24 mouse cellular contexts compared by ENCODE assay signal in genomic region chr17:66369777-66370176, GRCm38 (mm10).
DNase-seq lines count a peak whose midpoint lies in the region; ATAC-seq and TF ChIP-seq lines count a peak whose summit lies in the region.
"Had no signal": no experiment of that assay in that cellular context is flagged by ENCODE, and none has a peak within 500 bp of the region (broad histone marks: within the 10 kb centered on the region; RNA-seq: fewer than 3 reads in every experiment).

No protein-coding gene starts in this region.

- H3K4me3 ChIP-seq in forebrain, embryonic 10.5 days: no peak overlapping the region
- no peak overlapping the region for H3K4me3 ChIP-seq in forebrain, embryonic 11.5 days (ENCODE audit: low read depth, low read length)
- H3K4me3 ChIP-seq in kidney, postnatal 0 days (replicated peaks; ENCODE audit: low read depth, low read length): no peak overlapping the region
- no peak overlapping the region for H3K4me3 ChIP-seq in lung, embryonic 16.5 days (ENCODE audit: low read length)
- H3K4me3 ChIP-seq: forebrain, embryonic 12.5 days; heart, adult 2 months; heart, embryonic 15.5 days; hindbrain, embryonic 15.5 days; liver, embryonic 13.5 days; myocyte; neural tube, embryonic 13.5 days had no signal

- DNase-seq in forebrain, embryonic 10.5 days (ENCODE audit: extremely low spot score, low spot score): no peak
- no peak for DNase-seq in forebrain, embryonic 11.5 days (ENCODE audit: low spot score)
- no peak for DNase-seq in kidney, postnatal 0 days (ENCODE audit: low spot score)
- DNase-seq in kidney, postnatal 4 days: no peak
- DNase-seq in adrenal gland, postnatal 4 days (ENCODE audit: low spot score in 2 of 2): no peak
- no peak for DNase-seq in T-cell, adult 2 months (ENCODE audit: low spot score)
- DNase-seq: adrenal gland, postnatal 36 days; cerebellum, adult 11 months; cerebellum, postnatal 10 days; gastrocnemius, postnatal 36 days; heart, adult 2 months; heart, postnatal 36 days; kidney, adult 9 months; liver, embryonic 13.5 days; right cerebral cortex, postnatal 4 days; thymus, postnatal 36 days had no signal

- H3K27ac ChIP-seq in forebrain, embryonic 10.5 days: peak overlapping the region; percentile 13; the same call in 1 of the 2 replicates
- no peak overlapping the region for H3K27ac ChIP-seq in forebrain, embryonic 11.5 days (ENCODE audit: low read depth, low read length)
- peak overlapping the region; percentile 51 for H3K27ac ChIP-seq in kidney, postnatal 0 days
- peak overlapping the region; percentile 84 for H3K27ac ChIP-seq in lung, embryonic 16.5 days (ENCODE audit: low read length)
- H3K27ac ChIP-seq: forebrain, embryonic 12.5 days; heart, adult 2 months; heart, embryonic 15.5 days; hindbrain, embryonic 15.5 days; liver, embryonic 13.5 days; macrophage; neural tube, embryonic 13.5 days had no signal

- no peak for TF ChIP-seq CTCF in kidney, postnatal 0 days (IDR thresholded peaks at IDR 0.05; ENCODE audit: low read depth)

- WGBS in forebrain, embryonic 10.5 days: 81% methylated on average over 6 of the region's 6 CpGs
- 75% methylated on average over 6 of the region's 6 CpGs for WGBS in forebrain, embryonic 11.5 days
- 32% methylated on average over 6 of the region's 6 CpGs for WGBS in kidney, postnatal 0 days
- WGBS in lung, embryonic 16.5 days: 56% methylated on average over 6 of the region's 6 CpGs

- H3K9me3 ChIP-seq in forebrain, embryonic 10.5 days: no peaks in the 10 kb centered on the region
- no peaks in the 10 kb centered on the region for H3K9me3 ChIP-seq in forebrain, embryonic 11.5 days (ENCODE audit: control insufficient read depth, low read length)
- no peaks in the 10 kb centered on the region for H3K9me3 ChIP-seq in kidney, postnatal 0 days (replicated peaks; ENCODE audit: low read length)
- H3K9me3 ChIP-seq in lung, embryonic 16.5 days (ENCODE audit: control insufficient read depth, low read length): no peaks in the 10 kb centered on the region
- H3K9me3 ChIP-seq: forebrain, embryonic 12.5 days; heart, embryonic 15.5 days; hindbrain, embryonic 15.5 days; liver, embryonic 13.5 days; neural tube, embryonic 13.5 days had no signal

- no peak overlapping the region for H3K9ac ChIP-seq in forebrain, embryonic 11.5 days (ENCODE audit: low read length)
- no peak overlapping the region for H3K9ac ChIP-seq in kidney, postnatal 0 days (ENCODE audit: low read depth, low read length)
- H3K9ac ChIP-seq in lung, embryonic 16.5 days (ENCODE audit: low read length): no peak overlapping the region
- H3K9ac ChIP-seq: forebrain, embryonic 12.5 days; heart, embryonic 15.5 days; hindbrain, embryonic 15.5 days; liver, embryonic 13.5 days; neural tube, embryonic 13.5 days had no signal

- H3K4me1 ChIP-seq in forebrain, embryonic 10.5 days: peaks cover 9% of the 10 kb centered on the region
- H3K4me1 ChIP-seq in forebrain, embryonic 11.5 days (replicated peaks; ENCODE audit: control insufficient read depth, insufficient read depth, low read length): no peaks in the 10 kb centered on the region
- peaks cover 34% of the 10 kb centered on the region for H3K4me1 ChIP-seq in kidney, postnatal 0 days (replicated peaks; ENCODE audit: insufficient read depth, low read length)
- peaks cover 19% of the 10 kb centered on the region for H3K4me1 ChIP-seq in lung, embryonic 16.5 days (replicated peaks; ENCODE audit: control insufficient read depth, insufficient read depth, low read length)
- H3K4me1 ChIP-seq: hindbrain, embryonic 15.5 days; liver, embryonic 13.5 days had no signal

- no peaks in the 10 kb centered on the region for H3K27me3 ChIP-seq in forebrain, embryonic 10.5 days (ENCODE audit: poor library complexity, severe bottlenecking)
- H3K27me3 ChIP-seq in forebrain, embryonic 11.5 days (ENCODE audit: control insufficient read depth, insufficient read depth, low read length): no peaks in the 10 kb centered on the region
- no peaks in the 10 kb centered on the region for H3K27me3 ChIP-seq in kidney, postnatal 0 days (ENCODE audit: insufficient read depth, low read length)
- H3K27me3 ChIP-seq in lung, embryonic 16.5 days (ENCODE audit: control insufficient read depth, insufficient read depth, low read depth, low read length): no peaks in the 10 kb centered on the region
- H3K27me3 ChIP-seq: forebrain, embryonic 12.5 days; heart, embryonic 15.5 days; hindbrain, embryonic 15.5 days; liver, embryonic 13.5 days; neural tube, embryonic 13.5 days had no signal

- no peak for ATAC-seq in forebrain, embryonic 11.5 days (replicated peaks; ENCODE audit: low FRiP score)
- no peak for ATAC-seq in kidney, postnatal 0 days (replicated peaks; ENCODE audit: low FRiP score, low read depth)
- peak; percentile 76 for ATAC-seq in lung, embryonic 16.5 days (ENCODE audit: low read depth)
- ATAC-seq: midbrain, embryonic 16.5 days had no signal

- peaks cover 96% of the 10 kb centered on the region for H3K36me3 ChIP-seq in forebrain, embryonic 10.5 days (replicated peaks)
- H3K36me3 ChIP-seq in forebrain, embryonic 11.5 days (ENCODE audit: control insufficient read depth, insufficient read depth, low read length): no peaks in the 10 kb centered on the region
- no peaks in the 10 kb centered on the region for H3K36me3 ChIP-seq in kidney, postnatal 0 days (ENCODE audit: insufficient read depth, low read length)
- peaks cover 3% of the 10 kb centered on the region; the same call in 1 of the 2 replicates for H3K36me3 ChIP-seq in lung, embryonic 16.5 days (ENCODE audit: control insufficient read depth, insufficient read depth, low read length)
- H3K36me3 ChIP-seq: heart, embryonic 15.5 days; liver, embryonic 13.5 days had no signal

- no peak overlapping the region for H3K4me2 ChIP-seq in forebrain, embryonic 11.5 days (ENCODE audit: low read depth, low read length, severe bottlenecking)
- H3K4me2 ChIP-seq in kidney, postnatal 0 days (ENCODE audit: low read length): no peak overlapping the region
- H3K4me2 ChIP-seq in lung, embryonic 16.5 days (ENCODE audit: low read depth, low read length): no peak overlapping the region
- H3K4me2 ChIP-seq: forebrain, embryonic 12.5 days; heart, embryonic 15.5 days; hindbrain, embryonic 15.5 days; liver, embryonic 13.5 days; neural tube, embryonic 13.5 days had no signal
